Mouse (Mus musculus) erythroblast, adult 5-6 weeks (primary cell): ENCODE measurements around the gene Pgam2. TPM values are rescaled to one million over a fixed set of nuclear protein-coding genes. Genes with fewer than 3 reads are reported as not detected.

ENCODE experiments used
- ATAC-seq: replicated peaks from 2 replicates; pipeline ENCODE4 v1.8.0; 2016; ENCODE audit warnings: moderate number of reproducible peaks, mild to moderate bottlenecking, moderate TSS enrichment, inconsistent platforms; ENCODE audit not compliant: poor library complexity, low FRiP score, severe bottlenecking
- total RNA-seq, 2 experiments: library from RNA; stranded (forward) in 1 of 2; stranded (reverse) in 1 of 2; fragments of 150-400 nt in 1 of 2; fragments of 200-764, 138-1000 nt in 1 of 2; gene quantifications; 2 replicates each; pipeline versions ENCODE4 v1.2.3 to v1.2.4; 2015 to 2017; ENCODE audit warnings: low replicate concordance in 2 of 2

Gene Pgam2
- total RNA-seq, 2 experiments from 2014 or later: not detected

GRCm38 (mm10) chr11:5785732-5786131 lies 17.8 kb downstream of the Pgam2 start:
- ATAC-seq: no peak

- ATAC-seq: peak; percentile 44; the same call in 1 of the 2 replicates
Observed at GRCm38 (mm10) chr11:5782199-5782944, 21.2 kb downstream of the Pgam2 start.

- no peak for ATAC-seq
Observed at GRCm38 (mm10) chr11:5780035-5780499, 23.5 kb downstream of the Pgam2 start.

- no peak for ATAC-seq
Observed at GRCm38 (mm10) chr11:5778481-5778880, 25.1 kb downstream of the Pgam2 start.

- no peak for ATAC-seq
Observed at GRCm38 (mm10) chr11:5766019-5766418, 37.5 kb downstream of the Pgam2 start.

GRCm38 (mm10) chr11:5762633-5762982 lies 40.9 kb downstream of the Pgam2 start:
- ATAC-seq: no peak

GRCm38 (mm10) chr11:5761820-5762632 lies 41.5 kb downstream of the Pgam2 start, which contains the start of gene Urgcp:
Urgcp (minus strand) TSS chr11:5762376.
- peak; percentile 97 for ATAC-seq

- no peak for ATAC-seq
Observed at GRCm38 (mm10) chr11:5753755-5754154, 49.8 kb downstream of the Pgam2 start.

Other genes with a start within 250 kb of the Pgam2 start
- 0.63 TPM in 1 of 2 replicates, not detected in the other for gene Ankrd36, start 234.0 kb downstream of the Pgam2 start, total RNA-seq (2015; ENCODE audit: low replicate concordance)
- 4.6 TPM in 2 replicates for gene Ankrd36, start 234.0 kb downstream of the Pgam2 start, total RNA-seq (2017; ENCODE audit: low replicate concordance)
- 16.5 and 28.1 TPM in 2 replicates for gene Mrps24, start 88.1 kb downstream of the Pgam2 start, total RNA-seq (2015; ENCODE audit: low replicate concordance)
- 16.1 and 21.7 TPM in 2 replicates for gene Mrps24, start 88.1 kb downstream of the Pgam2 start, total RNA-seq (2017; ENCODE audit: low replicate concordance)
- 0.19 and 2.3 TPM in 2 replicates for gene Urgcp, start 41.4 kb downstream of the Pgam2 start, total RNA-seq (2015; ENCODE audit: low replicate concordance)
- gene Urgcp, start 41.4 kb downstream of the Pgam2 start, total RNA-seq (2017; ENCODE audit: low replicate concordance): 1.2 and 3.2 TPM in 2 replicates
- gene Dbnl, start 15.2 kb downstream of the Pgam2 start, total RNA-seq (2015; ENCODE audit: low replicate concordance): 14.4 and 17.1 TPM in 2 replicates
- gene Dbnl, start 15.2 kb downstream of the Pgam2 start, total RNA-seq (2017; ENCODE audit: low replicate concordance): 26.0 and 32.9 TPM in 2 replicates
- 0.58 and 3.3 TPM in 2 replicates for gene Polm, start 34.3 kb upstream of the Pgam2 start, total RNA-seq (2015; ENCODE audit: low replicate concordance)
- 0.28 and 1.5 TPM in 2 replicates for gene Polm, start 34.3 kb upstream of the Pgam2 start, total RNA-seq (2017; ENCODE audit: low replicate concordance)
- not detected in 2 replicates for gene Aebp1, start 58.2 kb upstream of the Pgam2 start, total RNA-seq (2015; ENCODE audit: low replicate concordance)
- not detected in 2 replicates for gene Aebp1, start 58.2 kb upstream of the Pgam2 start, total RNA-seq (2017; ENCODE audit: low replicate concordance)
- 20.7 and 26.5 TPM in 2 replicates for gene Pold2, start 74.6 kb upstream of the Pgam2 start, total RNA-seq (2015; ENCODE audit: low replicate concordance)
- 4.2 and 18.0 TPM in 2 replicates for gene Pold2, start 74.6 kb upstream of the Pgam2 start, total RNA-seq (2017; ENCODE audit: low replicate concordance)
- not detected in 2 replicates for gene Myl7, start 95.0 kb upstream of the Pgam2 start, total RNA-seq (2015; ENCODE audit: low replicate concordance)
- gene Myl7, start 95.0 kb upstream of the Pgam2 start, total RNA-seq (2017; ENCODE audit: low replicate concordance): not detected in 2 replicates
- not detected in 2 replicates for gene Gck, start 146.3 kb upstream of the Pgam2 start, total RNA-seq (2015; ENCODE audit: low replicate concordance)
- not detected in 2 replicates for gene Gck, start 146.3 kb upstream of the Pgam2 start, total RNA-seq (2017; ENCODE audit: low replicate concordance)
- gene Ykt6, start 152.0 kb upstream of the Pgam2 start, total RNA-seq (2015; ENCODE audit: low replicate concordance): 9.8 and 11.3 TPM in 2 replicates
- 6.8 and 22.3 TPM in 2 replicates for gene Ykt6, start 152.0 kb upstream of the Pgam2 start, total RNA-seq (2017; ENCODE audit: low replicate concordance)